In genomic region chr4:135656094-135656589, GRCm38 (mm10) we compare ENCODE assay signal across 8 mouse cellular contexts. TPM values are rescaled to one million over a fixed set of nuclear protein-coding genes. Genes with fewer than 3 reads are reported as not detected.
DNase-seq lines count a peak whose midpoint lies in the region; ATAC-seq lines count a peak whose summit lies in the region.

No protein-coding gene starts in this region.

- H3K9me3 ChIP-seq in limb, embryonic 11.5 days (ENCODE audit: control insufficient read depth, low read length): no peaks in the 10 kb centered on the region
- no peaks in the 10 kb centered on the region for H3K9me3 ChIP-seq in stomach, embryonic 15.5 days

- intact Hi-C loops in heart, postnatal 10 days (cut with DNase I): no loop called here

- H3K4me1 ChIP-seq in limb, embryonic 11.5 days (ENCODE audit: control insufficient read depth, insufficient read depth, low read length): peaks cover 26% of the 10 kb centered on the region
- peaks cover 43% of the 10 kb centered on the region for H3K4me1 ChIP-seq in stomach, embryonic 15.5 days

- H3K4me3 ChIP-seq in limb, embryonic 11.5 days (ENCODE audit: low read depth, low read length): no peak overlapping the region
- H3K4me3 ChIP-seq in stomach, embryonic 15.5 days (replicated peaks): no peak overlapping the region

- DNase-seq in right cerebral cortex, postnatal 4 days: peak; percentile 32
- DNase-seq in right cerebral cortex, postnatal 25 days: no peak
- DNase-seq in heart, postnatal 10 days: peak; percentile 77 to 78
- peak; percentile 35 for DNase-seq in limb, embryonic 11.5 days (ENCODE audit: low spot score)
- no peak for DNase-seq in layer of hippocampus, adult 18-20 months (ENCODE audit: low spot score in 2 of 2)
- DNase-seq in spleen, postnatal 14 days (ENCODE audit: low spot score in 2 of 2): no peak
- DNase-seq in adrenal gland, adult 2 months: no peak

- no peak overlapping the region for H3K9ac ChIP-seq in limb, embryonic 11.5 days (ENCODE audit: low read length)
- no peak overlapping the region for H3K9ac ChIP-seq in stomach, embryonic 15.5 days

- 0 out of 2 replicates have a peak overlapping the region, but pooled peaks have one; percentile 18 for H3K4me2 ChIP-seq in limb, embryonic 11.5 days (ENCODE audit: low read depth, severe bottlenecking)
- H3K4me2 ChIP-seq in stomach, embryonic 15.5 days: peak overlapping the region; percentile 34

- no peaks in the 10 kb centered on the region for H3K27me3 ChIP-seq in limb, embryonic 11.5 days (ENCODE audit: control insufficient read depth, insufficient read depth, low read length)
- no peaks in the 10 kb centered on the region for H3K27me3 ChIP-seq in stomach, embryonic 15.5 days (replicated peaks)

- WGBS in limb, embryonic 11.5 days: 47% methylated on average over 10 of the region's 10 CpGs
- 21% methylated on average over 10 of the region's 10 CpGs for WGBS in stomach, embryonic 15.5 days

- no peak overlapping the region for H3K27ac ChIP-seq in limb, embryonic 11.5 days (replicated peaks; ENCODE audit: low read depth, low read length)
- H3K27ac ChIP-seq in stomach, embryonic 15.5 days: peak overlapping the region; percentile 67; the same call in 1 of the 2 replicates

- no peak for ATAC-seq in limb, embryonic 11.5 days (ENCODE audit: insufficient number of reproducible peaks, low FRiP score, low TSS enrichment, low read depth)
- 0 out of 2 replicates have a peak, but pooled peaks have one; percentile 19 for ATAC-seq in stomach, embryonic 15.5 days (ENCODE audit: insufficient read depth, low FRiP score, low read depth)

- H3K36me3 ChIP-seq in limb, embryonic 11.5 days (ENCODE audit: control insufficient read depth, insufficient read depth, low read length): no peaks in the 10 kb centered on the region
- no peaks in the 10 kb centered on the region for H3K36me3 ChIP-seq in stomach, embryonic 15.5 days

RNA-seq across cellular contexts. Expression of gene Ifnlr1, which starts 29.9 kb away (rescaled TPM):
- total RNA-seq in heart, postnatal 10 days (2021): 1 to 10 TPM; 3.4 to 4.1 TPM
- 0.25 and 0.38 TPM in 2 replicates for polyA plus RNA-seq in limb, embryonic 11.5 days (2014; fragmentation: Nextera tagmentation; extraction: Ambion mirVana)
- polyA plus RNA-seq in stomach, embryonic 15.5 days (2015; fragmentation: Nextera tagmentation; extraction: Ambion mirVana): 1.8 TPM in 2 replicates
- total RNA-seq in layer of hippocampus, adult 18-20 months (2021): under 1 TPM; 0.18 to 0.22 TPM
- under 1 TPM in 1 of 2 experiments, not detected in 1; 0.45 TPM for total RNA-seq in adrenal gland, adult 2 months (2021)
- 0.04 and 0.08 TPM in 2 replicates for polyA plus RNA-seq in adrenal gland, adult 2 months (2012; rRNA removed)

Comparison
In these comparisons a context has a peak if more than half of its experiments do, and no peak if none do; other contexts are left out.
1. DNase-seq: peak in right cerebral cortex, postnatal 4 days (single experiment), heart, postnatal 10 days (2 of 2) and limb, embryonic 11.5 days (single experiment); none in right cerebral cortex, postnatal 25 days (single experiment), layer of hippocampus, adult 18-20 months (0 of 2), spleen, postnatal 14 days (0 of 2) and adrenal gland, adult 2 months (single experiment).